Mouse (Mus musculus) stomach, postnatal 0 days (tissue): Measurements from ENCODE around the gene Zdhhc12.

Source experiments
- CTCF ChIP-seq: IDR thresholded peaks from 2 replicates; pipeline ENCODE4 v1.5.1; 2016; ENCODE audit warnings: antibody characterized with exemption, low read depth, mild to moderate bottlenecking, moderate library complexity
- EP300 ChIP-seq: optimal IDR thresholded peaks from 2 replicates; pipeline ENCODE3; 2016; ENCODE audit warnings: antibody characterized with exemption

DNA sequence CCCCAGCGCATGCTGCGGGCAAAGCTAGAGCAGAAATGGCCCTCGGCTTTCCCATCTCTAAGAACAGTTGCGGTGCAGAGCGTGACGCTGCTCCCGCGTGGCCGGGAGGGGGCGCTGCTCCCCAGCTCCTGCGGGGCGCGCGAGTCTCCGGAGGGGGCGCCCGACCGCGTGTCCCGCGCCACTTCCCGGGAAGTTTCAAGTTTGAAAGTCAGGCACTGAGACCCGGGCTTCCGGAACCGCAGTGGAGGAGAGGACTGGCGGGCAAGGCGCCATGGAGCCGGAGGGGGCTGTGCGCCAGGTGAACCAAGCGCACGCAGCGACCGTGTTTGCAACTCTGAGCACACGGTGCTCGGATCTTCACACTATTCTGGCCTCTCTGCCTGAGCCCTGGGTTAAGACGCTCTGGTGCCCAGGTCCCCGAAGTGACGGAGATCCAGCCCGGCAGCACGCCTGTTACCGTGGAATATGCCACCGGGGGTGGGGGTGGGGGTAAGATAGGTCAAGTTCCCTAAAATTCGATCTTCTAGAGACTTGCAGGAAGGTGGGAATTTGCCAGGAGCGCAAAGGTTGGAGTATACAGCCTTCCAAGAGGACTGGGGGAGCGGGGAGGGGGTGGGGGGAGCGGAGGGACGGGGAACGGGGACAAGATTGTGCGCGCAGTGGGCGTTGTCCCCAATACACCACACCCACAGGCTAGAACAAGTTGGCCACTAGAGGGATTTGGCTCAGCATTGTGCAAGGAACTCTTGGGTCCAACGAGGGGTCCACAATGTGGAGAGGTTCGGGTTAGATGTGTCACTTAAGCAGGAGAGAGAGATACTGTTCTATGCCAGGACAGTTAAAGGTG, 15.7 kb downstream of the Zdhhc12 start, which contains the start of gene Pkn3:
- peak; percentile 100 for TF ChIP-seq CTCF
- no peak for TF ChIP-seq EP300
